Mouse (Mus musculus): ENCODE results near the gene Yeats4.
"Not testable (repeated sequence)": the region's sequence is repeated elsewhere in the genome, so short reads cannot be mapped to it uniquely, and the experiment has no call there.

The Yeats4 gene

GRCm38 (mm10) chr10:117224102-117224990 lies at the start of gene Yeats4:
Yeats4 (minus strand) TSS chr10:117224507.
- DNase-seq (ENCODE audit: extremely low read depth, low read depth), result peak; percentile 78

GRCm38 (mm10) chr10:117272023-117272422 lies 47.7 kb upstream of the Yeats4 start:
- DNase-seq (ENCODE audit: extremely low read depth, low read depth), result no peak

- DNase-seq (ENCODE audit: extremely low read depth, low read depth), result no peak
Measured at GRCm38 (mm10) chr10:117259870-117260269, 35.6 kb upstream of the Yeats4 start.

- DNase-seq (ENCODE audit: extremely low read depth, low read depth), result no peak
Measured at GRCm38 (mm10) chr10:117238603-117239002, 14.3 kb upstream of the Yeats4 start, which contains the start of gene 9530003J23Rik. 9530003J23Rik (minus strand) TSS chr10:117238703.

GRCm38 (mm10) chr10:117235866-117236265 lies 11.6 kb upstream of the Yeats4 start:
- DNase-seq (ENCODE audit: extremely low read depth, low read depth), result no peak

- no peak for DNase-seq (ENCODE audit: extremely low read depth, low read depth)
Measured at GRCm38 (mm10) chr10:117234825-117235224, 10.5 kb upstream of the Yeats4 start.

GRCm38 (mm10) chr10:117229826-117230225 lies 5.5 kb upstream of the Yeats4 start:
- no peak for DNase-seq (ENCODE audit: extremely low read depth, low read depth)

GRCm38 (mm10) chr10:117226002-117226401 lies 1.7 kb upstream of the Yeats4 start:
- DNase-seq (ENCODE audit: extremely low read depth, low read depth), result no peak

- peak; percentile 26 for DNase-seq (ENCODE audit: extremely low read depth, low read depth)
Measured at GRCm38 (mm10) chr10:117225094-117225493, 787 bp upstream of the Yeats4 start.

- no peak for DNase-seq (ENCODE audit: extremely low read depth, low read depth)
Measured at GRCm38 (mm10) chr10:117223758-117224101, 577 bp downstream of the Yeats4 start.

GRCm38 (mm10) chr10:117222821-117223220 lies 1.5 kb downstream of the Yeats4 start:
- DNase-seq (ENCODE audit: extremely low read depth, low read depth), result no peak

- no peak for DNase-seq (ENCODE audit: extremely low read depth, low read depth)
Measured at GRCm38 (mm10) chr10:117218351-117218750, 6.0 kb downstream of the Yeats4 start.

- no peak for DNase-seq (ENCODE audit: extremely low read depth, low read depth)
Measured at GRCm38 (mm10) chr10:117217246-117217840, 7.0 kb downstream of the Yeats4 start.

GRCm38 (mm10) chr10:117216793-117217192 lies 7.5 kb downstream of the Yeats4 start:
- DNase-seq (ENCODE audit: extremely low read depth, low read depth), result peak; percentile 28

GRCm38 (mm10) chr10:117216132-117216495 lies 8.2 kb downstream of the Yeats4 start:
- DNase-seq (ENCODE audit: extremely low read depth, low read depth), result no peak

- no peak for DNase-seq (ENCODE audit: extremely low read depth, low read depth)
Measured at GRCm38 (mm10) chr10:117215409-117216131, 8.7 kb downstream of the Yeats4 start.

GRCm38 (mm10) chr10:117211023-117211422 lies 13.3 kb downstream of the Yeats4 start:
- no peak for DNase-seq (ENCODE audit: extremely low read depth, low read depth)

GRCm38 (mm10) chr10:117209469-117209938 lies 14.8 kb downstream of the Yeats4 start:
- DNase-seq (ENCODE audit: extremely low read depth, low read depth), result peak; percentile 55

- DNase-seq (ENCODE audit: extremely low read depth, low read depth), result not testable (repeated sequence)
Measured at GRCm38 (mm10) chr10:117208787-117209186, 15.5 kb downstream of the Yeats4 start.

GRCm38 (mm10) chr10:117208221-117208620 lies 16.1 kb downstream of the Yeats4 start:
- DNase-seq (ENCODE audit: extremely low read depth, low read depth), result no peak

GRCm38 (mm10) chr10:117206070-117206469 lies 18.2 kb downstream of the Yeats4 start:
- DNase-seq (ENCODE audit: extremely low read depth, low read depth), result no peak

GRCm38 (mm10) chr10:117203558-117203981 lies 20.7 kb downstream of the Yeats4 start:
- no peak for DNase-seq (ENCODE audit: extremely low read depth, low read depth)
